Mouse (Mus musculus) liver, adult (tissue): ENCODE results near the gene Rfx4.

ENCODE experiments used
- GATA4 ChIP-seq: IDR thresholded peaks from 2 replicates; pipeline ENCODE4 v1.6.1; 2014; ENCODE audit warnings: mild to moderate bottlenecking, low read length; ENCODE audit not compliant: insufficient replicate concordance

Gene Rfx4

GRCm38 (mm10) chr10:84817086-84817869, 61.4 kb downstream of the Rfx4 start:
- TF ChIP-seq GATA4 = no peak

- TF ChIP-seq GATA4 = no peak
These were observed 63.8 kb downstream of the Rfx4 start for GRCm38 (mm10) chr10:84819669-84820068.

GRCm38 (mm10) chr10:84820230-84820629, 64.4 kb downstream of the Rfx4 start:
- no peak for TF ChIP-seq GATA4

- TF ChIP-seq GATA4 = no peak
These were observed 66.9 kb downstream of the Rfx4 start for GRCm38 (mm10) chr10:84822741-84823151.

- TF ChIP-seq GATA4 = no peak
These were observed 67.8 kb downstream of the Rfx4 start for GRCm38 (mm10) chr10:84823621-84824020.

GRCm38 (mm10) chr10:84829009-84829408, 73.1 kb downstream of the Rfx4 start:
- no peak for TF ChIP-seq GATA4

GRCm38 (mm10) chr10:84835596-84835995, 79.7 kb downstream of the Rfx4 start:
- TF ChIP-seq GATA4 = no peak

GRCm38 (mm10) chr10:84836104-84836503, 80.2 kb downstream of the Rfx4 start:
- TF ChIP-seq GATA4 = no peak

- no peak for TF ChIP-seq GATA4
These were observed 81.5 kb downstream of the Rfx4 start for GRCm38 (mm10) chr10:84837355-84837754.

GRCm38 (mm10) chr10:84838850-84839473, 83.1 kb downstream of the Rfx4 start:
- TF ChIP-seq GATA4 = no peak

GRCm38 (mm10) chr10:84846638-84847037, 90.8 kb downstream of the Rfx4 start:
- no peak for TF ChIP-seq GATA4

GRCm38 (mm10) chr10:84851981-84852979, 96.4 kb downstream of the Rfx4 start:
- no peak for TF ChIP-seq GATA4

GRCm38 (mm10) chr10:84854059-84854458, 98.2 kb downstream of the Rfx4 start:
- no peak for TF ChIP-seq GATA4

- TF ChIP-seq GATA4 = no peak
These were observed 99.6 kb downstream of the Rfx4 start for GRCm38 (mm10) chr10:84855466-84855865.

GRCm38 (mm10) chr10:84858371-84858770, 102.5 kb downstream of the Rfx4 start:
- TF ChIP-seq GATA4 = no peak
